Mouse (Mus musculus) limb, embryonic 11.5 days (tissue): ENCODE measurements around the gene Tbc1d22a. TPM values are rescaled to one million over a fixed set of nuclear protein-coding genes. Genes with fewer than 3 reads are reported as not detected.
A peak's percentile ranks its signal among the peaks of the same experiment; 100 is the strongest.

Experiments
- ATAC-seq: fragments of 200-750 bp; cut with Nextera tagmentation; 2 replicates; pipeline ENCODE4 v1.8.0; 2017; ENCODE audit warnings: low read depth; ENCODE audit not compliant: insufficient number of reproducible peaks, low FRiP score, low TSS enrichment
- DNase-seq: peaks from one replicate; pipeline ENCODE4 v3.0.0-alpha.2; 2015; ENCODE audit warnings: low spot score
- H3K27ac ChIP-seq: fragments of 300-500 bp; sonication (generic); replicated peaks from 2 replicates; pipeline ENCODE4 v1.5.1; 2014; ENCODE audit warnings: low read depth, mild to moderate bottlenecking, low read length
- H3K27me3 ChIP-seq: fragments of 300-500 bp; sonication (generic); 2 replicates; pipeline ENCODE4 v1.6.1; 2014; ENCODE audit warnings: mild to moderate bottlenecking, low read length, mixed read lengths; ENCODE audit not compliant: control insufficient read depth, insufficient read depth
- H3K36me3 ChIP-seq: fragments of 300-500 bp; sonication (generic); 2 replicates; pipeline ENCODE4 v1.6.1; 2014; ENCODE audit warnings: mild to moderate bottlenecking, low read length, moderate library complexity, mixed read lengths; ENCODE audit not compliant: control insufficient read depth, insufficient read depth
- H3K4me1 ChIP-seq: fragments of 300-500 bp; sonication (generic); 2 replicates; pipeline ENCODE4 v1.6.1; 2014; ENCODE audit warnings: low read length, mixed read lengths; ENCODE audit not compliant: control insufficient read depth, insufficient read depth
- H3K4me2 ChIP-seq: fragments of 300-500 bp; sonication (generic); 2 replicates; pipeline ENCODE4 v1.6.1; 2014; ENCODE audit warnings: low read depth, mild to moderate bottlenecking, moderate library complexity; ENCODE audit not compliant: severe bottlenecking
- H3K4me3 ChIP-seq: fragments of 300-500 bp; sonication (generic); 2 replicates; pipeline ENCODE4 v1.5.1; 2014; ENCODE audit warnings: low read depth, low read length
- H3K9ac ChIP-seq: fragments of 300-500 bp; sonication (generic); 2 replicates; pipeline ENCODE4 v1.6.1; 2014; ENCODE audit warnings: mild to moderate bottlenecking, low read length
- H3K9me3 ChIP-seq: fragments of 300-500 bp; sonication (generic); 2 replicates; pipeline ENCODE4 v1.6.1; 2016; ENCODE audit warnings: low read length; ENCODE audit not compliant: control insufficient read depth
- WGBS: fragments of 180-500 bp; shearing (Covaris S2); extraction: QIAGEN DNeasy Blood & Tissue Kit; methylation state at CpG from one replicate; pipeline ENCODE4 v1.1.7; 2014; 5-methylcytosine and 5-hydroxymethylcytosine counted together
- polyA plus RNA-seq: library from polyadenylated mRNA; unstranded; fragments of >200 nt; fragmentation: Nextera tagmentation; extraction: Ambion mirVana; gene quantifications from 2 replicates; pipeline ENCODE4 v1.2.1, GENCODE M21; 2014

The Tbc1d22a gene
- polyA plus RNA-seq: 7.7 and 9.3 TPM in 2 replicates

DNA sequence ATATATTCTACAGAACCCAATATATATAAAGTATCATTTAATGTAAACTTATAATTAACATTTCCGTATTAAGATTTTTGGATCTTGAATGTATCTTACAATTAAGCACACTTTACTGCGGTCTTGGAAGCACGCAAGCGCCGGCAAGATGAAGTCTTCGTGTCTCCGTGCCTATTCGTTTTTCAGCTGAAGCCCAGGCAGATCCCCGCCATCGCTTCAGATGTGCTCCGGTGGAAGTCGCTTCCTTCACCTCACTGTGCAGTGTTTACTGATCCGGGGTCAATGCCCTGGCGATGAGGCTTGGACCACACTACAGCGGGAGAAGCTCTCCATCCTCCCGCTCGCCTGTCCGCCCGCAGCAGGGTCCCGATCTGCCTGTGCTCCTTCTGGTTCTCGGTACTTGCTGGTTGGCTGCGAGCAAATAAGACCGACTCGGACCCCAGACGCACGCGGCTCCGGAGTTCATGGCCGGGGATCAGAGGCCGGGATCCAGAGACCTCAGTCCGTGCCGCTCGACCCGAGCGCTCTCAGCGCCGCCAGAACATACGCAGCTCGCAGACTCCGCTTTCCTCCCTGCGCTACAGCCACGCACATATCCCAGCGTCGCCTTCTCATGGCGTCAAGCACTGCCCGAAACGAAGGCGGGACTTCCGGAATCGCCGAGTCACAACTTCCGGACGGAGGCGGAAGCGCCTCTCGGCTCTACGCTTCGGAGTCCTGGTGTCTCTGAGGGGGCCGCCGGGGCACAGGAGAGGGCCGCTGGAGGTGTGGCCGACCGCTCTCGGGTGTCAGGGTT, at the start of gene Tbc1d22a:
Gene Tbc1d22a (plus strand): TSS at position 707 of the 796 bp plus-strand sequence.
- peak; percentile 92 for ATAC-seq
- Histone ChIP-seq H3K4me2 (peak within 1 kb of the TSS; percentile 96), H3K36me3 (no peaks in the 10 kb centered on the region), H3K4me1 (peaks cover 12% of the 10 kb centered on the region), H3K9ac (peak within 1 kb of the TSS; percentile 75), H3K4me3 (peak within 1 kb of the TSS; percentile 89), H3K27me3 (no peaks in the 10 kb centered on the region), H3K9me3 (no peaks in the 10 kb centered on the region), H3K27ac (peak within 1 kb of the TSS; percentile 22; the same call in 1 of the 2 replicates)
- peak; percentile 97 for DNase-seq
- under 1% methylated on average over 64 of the region's 64 CpGs for whole genome bisulfite sequencing

DNA sequence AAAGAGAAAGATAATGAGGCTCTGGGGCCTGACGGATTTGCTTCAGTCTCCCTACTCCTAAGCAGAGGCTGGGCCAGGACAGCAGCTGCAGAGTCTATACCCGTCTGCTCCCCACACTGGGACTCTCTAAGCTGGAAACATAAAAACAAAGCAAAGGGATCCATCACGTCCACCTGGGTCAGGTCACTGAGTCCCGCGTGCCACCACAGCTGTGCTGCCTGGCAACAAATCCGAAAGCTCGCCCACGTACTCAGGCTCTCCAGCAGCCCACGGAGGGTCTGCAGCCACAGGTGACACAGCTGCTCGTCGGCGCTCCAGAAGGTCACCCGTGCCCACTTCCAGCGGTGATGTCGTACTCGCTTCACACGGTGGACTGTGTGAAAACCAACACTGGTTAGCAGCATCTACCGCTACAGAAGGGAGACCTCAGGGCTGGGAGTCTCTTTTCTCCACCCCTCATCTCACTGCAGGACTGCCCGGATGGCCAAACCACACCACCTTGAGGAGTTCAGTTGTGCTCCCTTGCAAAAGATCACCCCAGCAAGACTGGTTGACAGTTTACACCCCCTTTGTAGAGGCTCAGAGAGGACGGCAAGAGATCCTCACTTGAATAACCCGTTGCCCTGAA, 49.4 kb upstream of the Tbc1d22a start:
- no peak overlapping the region for H3K27ac ChIP-seq
- ATAC-seq: no peak

DNA sequence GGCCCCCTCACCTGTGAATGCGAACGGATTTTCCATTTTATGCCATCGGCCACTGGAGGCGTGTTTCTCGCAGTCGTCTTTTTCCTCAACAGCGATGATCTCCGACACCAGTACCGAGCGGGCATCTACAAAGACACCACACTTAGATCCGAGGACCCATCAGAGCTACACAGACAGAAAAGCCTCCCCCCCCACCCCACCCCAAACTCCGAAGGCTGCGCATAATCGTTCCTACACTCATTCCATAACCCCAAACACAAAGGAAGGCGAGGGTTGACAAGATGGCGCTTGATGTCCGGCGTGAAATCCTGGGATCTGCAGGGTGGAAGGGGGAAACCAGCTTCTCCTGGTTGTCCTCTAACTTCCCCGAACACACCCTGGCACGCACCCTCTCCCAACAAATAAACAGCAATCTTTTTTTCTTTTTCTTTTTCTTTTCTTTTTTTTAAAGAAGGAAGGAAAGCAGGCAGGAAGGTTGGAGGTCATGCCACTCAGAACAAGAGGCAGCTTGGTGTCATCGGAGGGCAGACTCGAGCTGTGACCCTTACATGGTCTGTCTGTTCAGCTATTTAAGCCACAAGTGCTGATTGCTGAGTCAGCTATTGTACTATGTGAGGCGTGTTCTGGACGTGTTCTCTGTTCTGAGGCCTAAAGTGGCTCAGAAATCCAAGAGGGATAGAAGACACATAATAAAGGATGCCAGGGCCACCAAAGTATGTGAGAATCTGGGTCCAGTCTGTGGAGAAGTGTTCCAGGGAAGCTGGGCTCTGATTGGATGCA, 48.3 kb upstream of the Tbc1d22a start:
- no peak overlapping the region for H3K27ac ChIP-seq
- H3K36me3 ChIP-seq: no peaks in the 10 kb centered on the region
- ATAC-seq: no peak
- H3K9ac ChIP-seq: no peak overlapping the region
- no peaks in the 10 kb centered on the region for H3K9me3 ChIP-seq
- 91% methylated on average over 24 of the region's 24 CpGs for WGBS
- DNase-seq: no peak
- no peak overlapping the region for H3K4me2 ChIP-seq
- H3K4me1 ChIP-seq: 0 out of 2 replicates have a peak, but pooled peaks cover 3% of the 10 kb centered on the region
- no peaks in the 10 kb centered on the region; the same call in 1 of the 2 replicates for H3K27me3 ChIP-seq
- H3K4me3 ChIP-seq: no peak overlapping the region

More for the DNA sequence above, 49.4 kb upstream of the Tbc1d22a start:
- H3K4me2 ChIP-seq: no peak overlapping the region
- no peaks in the 10 kb centered on the region for H3K36me3 ChIP-seq
- no peaks in the 10 kb centered on the region for H3K27me3 ChIP-seq
- DNase-seq: no peak
- H3K9me3 ChIP-seq: no peaks in the 10 kb centered on the region
- WGBS: 77% methylated on average over 21 of the region's 21 CpGs
- 0 out of 2 replicates have a peak, but pooled peaks cover under 1% of the 10 kb centered on the region for H3K4me1 ChIP-seq
- H3K9ac ChIP-seq: no peak overlapping the region
- H3K4me3 ChIP-seq: no peak overlapping the region

DNA sequence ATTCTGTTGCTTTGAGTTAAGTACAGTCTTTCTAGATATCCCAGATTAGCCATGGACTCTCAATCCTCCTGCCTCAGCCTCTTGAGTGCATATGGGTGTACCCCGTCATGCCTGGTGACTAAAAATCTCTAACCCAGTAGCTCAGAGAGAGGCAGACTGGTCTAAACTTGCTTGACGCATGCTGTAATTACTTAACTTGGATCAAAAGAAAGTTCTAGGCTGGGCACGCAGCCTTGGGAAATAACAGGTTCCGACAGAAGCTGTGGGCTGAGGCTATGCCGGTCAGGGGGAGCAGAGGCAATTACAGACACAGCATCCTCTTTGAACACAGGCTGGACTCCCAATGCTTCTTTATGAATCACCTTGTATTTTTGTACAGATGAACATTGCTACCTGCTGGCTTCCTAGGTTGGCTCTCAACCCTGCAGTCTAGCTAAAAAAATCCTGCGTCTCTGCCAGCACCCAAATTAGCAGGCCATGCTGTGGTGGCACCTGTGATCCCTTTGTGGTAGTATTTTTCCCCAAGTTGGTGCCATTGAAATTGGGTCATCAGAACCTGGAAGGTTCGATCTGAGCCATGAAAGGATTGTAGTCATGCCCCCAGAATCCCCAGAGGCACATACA, 47.1 kb upstream of the Tbc1d22a start:
- Histone ChIP-seq H3K27me3 (no peaks in the 10 kb centered on the region; the same call in 1 of the 2 replicates), H3K4me3 (no peak overlapping the region), H3K9me3 (no peaks in the 10 kb centered on the region), H3K36me3 (no peaks in the 10 kb centered on the region), H3K4me2 (no peak overlapping the region), H3K4me1 (0 out of 2 replicates have a peak, but pooled peaks cover 3% of the 10 kb centered on the region), H3K27ac (no peak overlapping the region), H3K9ac (no peak overlapping the region)
- ATAC-seq: no peak
- DNase-seq: no peak
- 85% methylated on average over 7 of the region's 7 CpGs for WGBS

DNA sequence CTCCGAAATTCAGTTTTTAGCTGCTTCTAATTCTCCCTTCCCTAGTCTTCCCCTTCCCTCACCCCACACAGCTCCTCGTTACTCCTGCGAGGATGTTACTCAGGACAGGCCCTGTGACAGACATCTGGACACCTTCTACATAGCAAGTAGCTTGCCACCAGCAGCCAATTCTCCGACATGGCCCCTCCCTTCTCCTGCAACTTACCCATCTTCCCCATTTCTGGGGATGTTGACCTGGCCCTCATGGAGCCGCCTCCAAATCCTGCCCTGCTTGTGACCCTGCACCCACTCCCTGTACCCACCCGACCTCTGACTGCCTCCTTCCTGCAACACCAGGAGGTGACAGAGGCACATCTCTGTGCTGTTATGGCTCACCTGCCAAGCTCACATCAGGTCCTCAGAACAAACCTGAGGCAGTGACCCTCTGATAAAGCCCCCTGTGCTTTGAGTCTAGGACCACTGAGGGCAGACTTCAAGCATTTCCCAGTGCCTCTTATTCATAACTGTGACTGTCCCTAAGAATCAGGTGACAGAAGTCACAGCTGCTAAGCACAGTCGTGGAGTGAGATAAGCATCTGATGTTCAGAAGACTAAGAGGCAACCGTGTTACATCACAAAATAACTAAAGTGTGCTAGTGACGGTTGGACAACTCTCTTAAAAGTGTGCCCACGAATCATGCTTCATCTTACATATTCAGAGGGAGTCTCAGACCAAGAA, 46.3 kb upstream of the Tbc1d22a start:
- Histone ChIP-seq H3K9ac (no peak overlapping the region), H3K27ac (no peak overlapping the region), H3K4me2 (no peak overlapping the region), H3K4me3 (no peak overlapping the region), H3K9me3 (no peaks in the 10 kb centered on the region), H3K27me3 (no peaks in the 10 kb centered on the region; the same call in 1 of the 2 replicates), H3K36me3 (no peaks in the 10 kb centered on the region), H3K4me1 (peaks cover 8% of the 10 kb centered on the region; the same call in 1 of the 2 replicates)
- ATAC-seq (no peak), DNase-seq (no peak)
- WGBS: 80% methylated on average over 10 of the region's 10 CpGs

DNA sequence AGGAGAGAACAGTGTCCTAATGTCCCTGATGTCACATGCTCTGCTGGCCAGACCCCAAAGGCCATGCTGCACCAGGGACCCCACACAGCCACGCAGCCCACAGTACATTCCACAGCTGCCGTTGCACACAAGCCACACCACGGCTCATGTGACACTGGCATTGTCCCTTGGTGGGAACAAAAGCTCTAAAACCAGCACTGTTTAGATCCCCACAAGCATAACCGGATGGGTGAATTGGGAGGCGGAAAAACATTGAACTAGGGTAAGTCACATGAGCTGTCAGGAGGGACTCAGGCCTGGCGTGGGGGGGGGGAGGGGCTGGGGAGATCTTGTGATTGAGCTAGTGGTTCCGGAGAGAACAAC, 45.8 kb upstream of the Tbc1d22a start:
- Histone ChIP-seq H3K27ac (no peak overlapping the region), H3K9ac (no peak overlapping the region), H3K9me3 (no peaks in the 10 kb centered on the region), H3K36me3 (no peaks in the 10 kb centered on the region), H3K27me3 (no peaks in the 10 kb centered on the region; the same call in 1 of the 2 replicates), H3K4me1 (peaks cover 13% of the 10 kb centered on the region; the same call in 1 of the 2 replicates), H3K4me3 (no peak overlapping the region), H3K4me2 (no peak overlapping the region)
- no peak for ATAC-seq
- DNase-seq: no peak
- 82% methylated on average over 7 of the region's 7 CpGs for WGBS

DNA sequence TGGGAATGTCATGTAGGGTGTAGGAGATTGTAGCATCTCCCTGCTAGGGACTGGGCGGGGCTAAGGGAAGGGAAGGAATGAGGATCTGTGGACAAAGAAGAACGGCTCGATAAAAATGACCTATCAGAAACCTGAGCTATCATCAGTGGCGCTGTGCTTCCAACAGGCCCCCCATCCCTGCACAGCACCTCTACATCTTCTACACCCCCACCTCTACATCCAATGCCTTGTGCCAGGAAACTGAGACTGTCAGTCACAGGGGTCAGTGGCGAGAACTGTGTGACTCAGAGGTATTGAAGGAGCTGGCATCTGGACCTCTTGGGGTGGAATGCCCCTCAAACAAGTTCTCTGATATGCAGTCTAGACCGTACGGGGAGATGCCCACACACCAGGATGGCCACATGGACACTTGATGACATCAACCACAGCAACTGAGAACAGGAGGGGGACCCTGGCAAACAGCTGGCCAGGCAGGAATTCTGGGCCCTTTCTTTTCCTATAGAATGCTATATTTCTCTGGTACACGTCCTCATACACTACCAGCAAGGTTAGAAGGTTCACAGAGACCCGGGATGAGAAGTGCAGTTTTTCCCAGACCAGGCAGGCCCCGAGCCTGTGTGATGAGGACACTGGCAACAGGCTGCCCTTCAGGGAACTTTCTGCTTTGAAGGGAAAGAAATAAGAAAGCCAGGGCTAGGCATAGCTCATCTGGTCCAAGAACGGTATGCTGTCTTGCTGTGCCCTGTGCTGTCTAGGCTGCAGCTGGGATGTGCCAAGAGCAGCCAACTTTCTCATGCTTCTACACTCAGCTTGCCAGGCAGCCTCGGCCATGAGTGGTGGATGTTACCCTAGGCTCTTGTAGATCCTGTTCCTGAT, 45.1 kb upstream of the Tbc1d22a start:
- ATAC-seq: no peak
- DNase-seq: no peak

More for the DNA sequence above, 45.1 kb upstream of the Tbc1d22a start:
- H3K9ac ChIP-seq: no peak overlapping the region
- H3K4me2 ChIP-seq: no peak overlapping the region
- no peak overlapping the region for H3K4me3 ChIP-seq
- H3K9me3 ChIP-seq: no peaks in the 10 kb centered on the region
- peaks cover 18% of the 10 kb centered on the region; the same call in 1 of the 2 replicates for H3K4me1 ChIP-seq
- H3K36me3 ChIP-seq: no peaks in the 10 kb centered on the region
- no peak overlapping the region for H3K27ac ChIP-seq
- WGBS: 78% methylated on average over 12 of the region's 12 CpGs
- no peaks in the 10 kb centered on the region; the same call in 1 of the 2 replicates for H3K27me3 ChIP-seq
